Mouse (Mus musculus) intestine, embryonic 15.5 days (tissue): ENCODE results near the gene Mipol1. TPM values are rescaled to one million over a fixed set of nuclear protein-coding genes. Genes with fewer than 3 reads are reported as not detected.

ENCODE experiments used
- polyA plus RNA-seq: library from polyadenylated mRNA; unstranded; fragments of >200 nt; fragmentation: Nextera tagmentation; extraction: Ambion mirVana; gene quantifications from 2 replicates; pipeline ENCODE4 v1.2.1, GENCODE M21; 2015

The Mipol1 gene
- polyA plus RNA-seq, 1 experiment from 2014 or later: 10.1 TPM

Other genes starting within 250 kb of the Mipol1 start
- 0.23 and 0.66 TPM in 2 replicates for gene Slc25a21, start 33.0 kb upstream of the Mipol1 start, polyA plus RNA-seq
- gene Prps1l3, start within 50 bp of the Mipol1 start, polyA plus RNA-seq: 59.2 and 63.0 TPM in 2 replicates